Mouse (Mus musculus) gastrocnemius, postnatal 14 days (tissue): ENCODE measurements around the gene Insr. TPM values are rescaled to one million over a fixed set of nuclear protein-coding genes. Genes with fewer than 3 reads are reported as not detected.
A peak's percentile ranks its signal among the peaks of the same experiment; 100 is the strongest.

Experiments used
- DNase-seq: peaks from one replicate; pipeline ENCODE4 v3.0.0; 2021; ENCODE audit warnings: mixed read lengths
- intact Hi-C: fragments of 180-260 bp; cut with DNase I; formaldehyde crosslinking; loops from one replicate; pipeline ENCODE4 v1.15.1; 2025; ENCODE audit warnings: low total_unique reads
- total RNA-seq, 2 experiments: library from RNA; stranded (reverse); gene quantifications; 2 replicates each; pipeline ENCODE4 v1.2.3; 2021

Gene Insr
- total RNA-seq, 2 experiments from 2014 or later, result 40.4 to 41.4 TPM

GRCm38 (mm10) chr8:3240725-3241124 lies 38.7 kb downstream of the Insr start:
- DNase-seq, result no peak
- intact Hi-C loops, result no loop called here

GRCm38 (mm10) chr8:3239641-3240040 lies 39.8 kb downstream of the Insr start:
- intact Hi-C loops, result no loop called here
- no peak for DNase-seq

GRCm38 (mm10) chr8:3238792-3239191 lies 40.6 kb downstream of the Insr start:
- DNase-seq, result no peak
- intact Hi-C loops, result no loop called here

- peak; percentile 57 for DNase-seq
- intact Hi-C loops, result no loop called here
Measured at GRCm38 (mm10) chr8:3237319-3237718, 42.1 kb downstream of the Insr start.

- intact Hi-C loops, result no loop called here
- DNase-seq, result no peak
Measured at GRCm38 (mm10) chr8:3236277-3236676, 43.1 kb downstream of the Insr start.

- intact Hi-C loops, result no loop called here
- DNase-seq, result no peak
Measured at GRCm38 (mm10) chr8:3234569-3234968, 44.8 kb downstream of the Insr start.

GRCm38 (mm10) chr8:3232601-3233000 lies 46.8 kb downstream of the Insr start:
- DNase-seq, result no peak
- intact Hi-C loops, result no loop called here

GRCm38 (mm10) chr8:3230118-3231060 lies 49.0 kb downstream of the Insr start:
- intact Hi-C loops, result no loop called here
- DNase-seq, result no peak

GRCm38 (mm10) chr8:3227423-3227822 lies 52.0 kb downstream of the Insr start:
- DNase-seq, result no peak
- intact Hi-C loops, result no loop called here

GRCm38 (mm10) chr8:3225731-3226130 lies 53.7 kb downstream of the Insr start:
- no peak for DNase-seq
- intact Hi-C loops, result no loop called here

GRCm38 (mm10) chr8:3225184-3225583 lies 54.2 kb downstream of the Insr start:
- no peak for DNase-seq
- intact Hi-C loops, result no loop called here

GRCm38 (mm10) chr8:3222636-3222965 lies 56.8 kb downstream of the Insr start:
- no peak for DNase-seq
- intact Hi-C loops, result loop anchor here (5.0 kb wide), 1 partner anchor 55 kb away; the partner anchor contains the start of gene Insr

- no peak for DNase-seq
- intact Hi-C loops, result loop anchor here (5.0 kb wide), 1 partner anchor 55 kb away; the partner anchor contains the start of gene Insr
Measured at GRCm38 (mm10) chr8:3221960-3222635, 57.3 kb downstream of the Insr start.

- DNase-seq, result peak; percentile 92
Measured at GRCm38 (mm10) chr8:3221047-3221959, 58.1 kb downstream of the Insr start.

GRCm38 (mm10) chr8:3220502-3220901 lies 58.9 kb downstream of the Insr start:
- intact Hi-C loops, result loop anchor here (5.0 kb wide), 1 partner anchor 57 kb away; the partner anchor contains the start of gene Insr
- DNase-seq, result no peak

More at GRCm38 (mm10) chr8:3221047-3221959, 58.1 kb downstream of the Insr start:
- intact Hi-C loops, result loop anchor here (5.0 kb wide), 1 partner anchor 56 kb away; the partner anchor contains the start of gene Insr

- no peak for DNase-seq
- intact Hi-C loops, result loop anchor here (5.0 kb wide), 1 partner anchor 57 kb away; the partner anchor contains the start of gene Insr
Measured at GRCm38 (mm10) chr8:3219921-3220411, 59.5 kb downstream of the Insr start.

GRCm38 (mm10) chr8:3219266-3219665 lies 60.2 kb downstream of the Insr start:
- DNase-seq, result no peak
- intact Hi-C loops, result no loop called here

GRCm38 (mm10) chr8:3216541-3217092 lies 62.8 kb downstream of the Insr start:
- no peak for DNase-seq
- intact Hi-C loops, result no loop called here

GRCm38 (mm10) chr8:3215561-3215960 lies 63.9 kb downstream of the Insr start:
- no peak for DNase-seq
- intact Hi-C loops, result no loop called here
